Mouse (Mus musculus) cerebral cortex, adult 2 months (tissue): ENCODE results near the gene Acot7.

Experiments
- WGBS: fragments of 180-500 bp; shearing (Covaris S2); methylation state at CpG from one replicate; pipeline ENCODE4 v1.1.7; 2018; 5-methylcytosine and 5-hydroxymethylcytosine counted together

The Acot7 gene

GRCm38 (mm10) chr4:152179946-152180660 lies 2.2 kb downstream of the Acot7 start:
- WGBS = 72% methylated on average over 16 of the region's 16 CpGs

- 84% methylated on average over 10 of the region's 10 CpGs for WGBS
Observed at GRCm38 (mm10) chr4:152182205-152182604, 4.3 kb downstream of the Acot7 start.

- WGBS = 19% methylated on average over 7 of the region's 7 CpGs
Observed at GRCm38 (mm10) chr4:152184353-152185035, 6.6 kb downstream of the Acot7 start.

- WGBS = 15% methylated on average over 3 of the region's 3 CpGs
Observed at GRCm38 (mm10) chr4:152185137-152185509, 7.2 kb downstream of the Acot7 start.

- 22% methylated on average over 19 of the region's 19 CpGs for whole genome bisulfite sequencing
Observed at GRCm38 (mm10) chr4:152185510-152186204, 7.7 kb downstream of the Acot7 start.

- 67% methylated on average over 14 of the region's 14 CpGs for WGBS
Observed at GRCm38 (mm10) chr4:152186205-152187082, 8.5 kb downstream of the Acot7 start.

GRCm38 (mm10) chr4:152187142-152187541 lies 9.2 kb downstream of the Acot7 start:
- WGBS = 55% methylated on average over 9 of the region's 9 CpGs

GRCm38 (mm10) chr4:152188651-152189050 lies 10.7 kb downstream of the Acot7 start:
- WGBS = 87% methylated on average over 2 of the region's 2 CpGs

- 85% methylated on average over 6 of the region's 6 CpGs for WGBS
Observed at GRCm38 (mm10) chr4:152189071-152189470, 11.1 kb downstream of the Acot7 start.

- WGBS = 87% methylated on average over 4 of the region's 4 CpGs
Observed at GRCm38 (mm10) chr4:152189691-152190090, 11.8 kb downstream of the Acot7 start.

GRCm38 (mm10) chr4:152190096-152190653 lies 12.2 kb downstream of the Acot7 start:
- 50% methylated on average over 11 of the region's 11 CpGs for WGBS

- WGBS = 61% methylated on average over 5 of the region's 5 CpGs
Observed at GRCm38 (mm10) chr4:152190701-152191100, 12.8 kb downstream of the Acot7 start.

GRCm38 (mm10) chr4:152192569-152192968 lies 14.6 kb downstream of the Acot7 start:
- 43% methylated on average over 4 of the region's 4 CpGs for WGBS

GRCm38 (mm10) chr4:152194476-152195175 lies 16.7 kb downstream of the Acot7 start:
- WGBS = 80% methylated on average over 3 of the region's 3 CpGs

GRCm38 (mm10) chr4:152196276-152196675 lies 18.3 kb downstream of the Acot7 start:
- WGBS = 77% methylated on average over 9 of the region's 9 CpGs

GRCm38 (mm10) chr4:152197545-152197944 lies 19.6 kb downstream of the Acot7 start:
- 80% methylated on average over 5 of the region's 5 CpGs for WGBS

- WGBS = 68% methylated on average over 1 of the region's 1 CpGs
Observed at GRCm38 (mm10) chr4:152199617-152200016, 21.7 kb downstream of the Acot7 start.

- WGBS = 39% methylated on average over 6 of the region's 6 CpGs
Observed at GRCm38 (mm10) chr4:152201492-152201891, 23.6 kb downstream of the Acot7 start.

- WGBS = 76% methylated on average over 1 of the region's 1 CpGs
Observed at GRCm38 (mm10) chr4:152202418-152202817, 24.5 kb downstream of the Acot7 start.

GRCm38 (mm10) chr4:152202905-152203304 lies 25.0 kb downstream of the Acot7 start:
- 38% methylated on average over 3 of the region's 3 CpGs for WGBS

- 63% methylated on average over 6 of the region's 6 CpGs for WGBS
Observed at GRCm38 (mm10) chr4:152204663-152205062, 26.7 kb downstream of the Acot7 start.
